Mouse (Mus musculus): ENCODE results near the gene Pxmp2.
A peak's percentile ranks its signal among the peaks of the same experiment; 100 is the strongest.

Gene Pxmp2

GRCm38 (mm10) chr5:110230780-110231461 is 55.1 kb downstream of the Pxmp2 start, which contains the start of gene Ankle2:
Gene Ankle2, plus strand, starts transcription at chr5:110231004.
- DNase-seq (ENCODE audit: low spot score in 2 of 2): peak; percentile 92

- peak in 1 of 2 experiments; percentile 5 for DNase-seq (ENCODE audit: low spot score in 2 of 2)
Measured at GRCm38 (mm10) chr5:110230401-110230779, 55.6 kb downstream of the Pxmp2 start.

- no peak for DNase-seq (ENCODE audit: low spot score in 2 of 2)
Measured at GRCm38 (mm10) chr5:110227336-110227883, 58.6 kb downstream of the Pxmp2 start.

- DNase-seq (ENCODE audit: low spot score in 2 of 2): no peak
Measured at GRCm38 (mm10) chr5:110225056-110225455, 60.9 kb downstream of the Pxmp2 start.

Measured in urinary bladder, postnatal 36 days (tissue).